Mouse (Mus musculus) urinary bladder, postnatal 25 days (tissue): Measurements from ENCODE around the gene Mff.
A peak's percentile ranks its signal among the peaks of the same experiment; 100 is the strongest.

Experiments used
- DNase-seq: peaks from one replicate; pipeline ENCODE4 v3.0.0; 2022; ENCODE audit warnings: low spot score

The Mff gene

GRCm38 (mm10) chr1:82771022-82771586, 46.4 kb downstream of the Mff start, which contains the start of gene Gm47791:
Gene Gm47791 (minus strand): TSS chr1:82771243.
- no peak for DNase-seq

GRCm38 (mm10) chr1:82772428-82772827, 47.7 kb downstream of the Mff start:
- no peak for DNase-seq

- DNase-seq: no peak
Observed at GRCm38 (mm10) chr1:82773208-82773607, 48.5 kb downstream of the Mff start.

- DNase-seq: no peak
Observed at GRCm38 (mm10) chr1:82775293-82775692, 50.6 kb downstream of the Mff start.

- DNase-seq: no peak
Observed at GRCm38 (mm10) chr1:82779388-82779966, 54.8 kb downstream of the Mff start.

- no peak for DNase-seq
Observed at GRCm38 (mm10) chr1:82783559-82783958, 58.9 kb downstream of the Mff start.

GRCm38 (mm10) chr1:82785546-82785945, 60.9 kb downstream of the Mff start:
- DNase-seq: peak; percentile 41

- peak; percentile 46 for DNase-seq
Observed at GRCm38 (mm10) chr1:82787414-82787813, 62.7 kb downstream of the Mff start.

GRCm38 (mm10) chr1:82788070-82788469, 63.4 kb downstream of the Mff start:
- DNase-seq: no peak

- DNase-seq: no peak
Observed at GRCm38 (mm10) chr1:82791105-82791504, 66.4 kb downstream of the Mff start.

GRCm38 (mm10) chr1:82792238-82792637, 67.5 kb downstream of the Mff start:
- no peak for DNase-seq

- DNase-seq: no peak
Observed at GRCm38 (mm10) chr1:82793110-82793509, 68.4 kb downstream of the Mff start.

- DNase-seq: no peak
Observed at GRCm38 (mm10) chr1:82793986-82794385, 69.3 kb downstream of the Mff start.

GRCm38 (mm10) chr1:82795211-82795610, 70.5 kb downstream of the Mff start:
- no peak for DNase-seq

- no peak for DNase-seq
Observed at GRCm38 (mm10) chr1:82795702-82796443, 71.2 kb downstream of the Mff start.

- no peak for DNase-seq
Observed at GRCm38 (mm10) chr1:82797088-82797487, 72.4 kb downstream of the Mff start.

GRCm38 (mm10) chr1:82798304-82798703, 73.6 kb downstream of the Mff start:
- no peak for DNase-seq

- DNase-seq: no peak
Observed at GRCm38 (mm10) chr1:82798922-82799321, 74.2 kb downstream of the Mff start.

GRCm38 (mm10) chr1:82801105-82801783, 76.6 kb downstream of the Mff start:
- DNase-seq: no peak
